Mouse (Mus musculus) megakaryocyte, embryonic 14.5 days (primary cell): Measurements from ENCODE around the gene Serpine1. TPM values are rescaled to one million over a fixed set of nuclear protein-coding genes. Genes with fewer than 3 reads are reported as not detected.

Experiments
- H3K27me3 ChIP-seq: replicated peaks from 2 replicates; pipeline ENCODE3; 2012; ENCODE audit warnings: inconsistent platforms
- H3K36me3 ChIP-seq: replicated peaks from 2 replicates; pipeline ENCODE3; 2012; ENCODE audit warnings: low read length, inconsistent platforms, mixed read lengths
- H3K4me1 ChIP-seq: 2 replicates; pipeline ENCODE4 v1.6.1; 2012; ENCODE audit warnings: inconsistent platforms
- H3K4me3 ChIP-seq: replicated peaks from 2 replicates; pipeline ENCODE3; 2012; ENCODE audit warnings: moderate library complexity, mild to moderate bottlenecking, inconsistent platforms
- H3K9me3 ChIP-seq: 2 replicates; pipeline ENCODE4 v1.6.1; 2012; ENCODE audit warnings: inconsistent platforms
- FLI1 ChIP-seq: IDR thresholded peaks from 2 replicates; pipeline ENCODE4 v1.6.1; 2012; ENCODE audit warnings: low read length, inconsistent platforms, mixed read lengths
- GATA1 ChIP-seq: IDR thresholded peaks from 3 replicates; pipeline ENCODE4 v1.6.1; 2012; ENCODE audit warnings: mixed read lengths, low read length, inconsistent platforms, borderline replicate concordance
- polyA plus RNA-seq: library from polyadenylated mRNA; stranded (reverse); fragments of >175 nt; gene quantifications from 2 replicates; pipeline ENCODE4 v1.2.3, GENCODE M21; 2012; ENCODE audit warnings: low replicate concordance; ENCODE audit not compliant: insufficient read depth

Serpine1 gene
- polyA plus RNA-seq, 1 experiment, result 0.17 TPM

GRCm38 (mm10) chr5:137028561-137029272, 43.4 kb downstream of the Serpine1 start:
- TF ChIP-seq GATA1 (no peak), FLI1 (no peak)
- H3K27me3 ChIP-seq, result peaks cover 81% of the 10 kb centered on the region

GRCm38 (mm10) chr5:137026092-137026491, 46.0 kb downstream of the Serpine1 start, which contains the start of gene Vgf:
TSS of gene Vgf (plus strand) at chr5:137026392.
- peak within 1 kb of the TSS; percentile 77 for H3K4me3 ChIP-seq
- H3K4me1 ChIP-seq, result peaks cover 35% of the 10 kb centered on the region
- TF ChIP-seq FLI1, result no peak
- no peak for TF ChIP-seq GATA1

More at GRCm38 (mm10) chr5:137028561-137029272, 43.4 kb downstream of the Serpine1 start:
- no peak overlapping the region for H3K4me3 ChIP-seq
- no peaks in the 10 kb centered on the region for H3K36me3 ChIP-seq
- peaks cover 61% of the 10 kb centered on the region for H3K4me1 ChIP-seq
- no peaks in the 10 kb centered on the region for H3K9me3 ChIP-seq

GRCm38 (mm10) chr5:137025132-137025531, 46.9 kb downstream of the Serpine1 start:
- Histone ChIP-seq H3K9me3 (peaks cover 10% of the 10 kb centered on the region), H3K4me1 (peaks cover 25% of the 10 kb centered on the region), H3K27me3 (peaks cover 74% of the 10 kb centered on the region), H3K4me3 (peak overlapping the region; percentile 77), H3K36me3 (no peaks in the 10 kb centered on the region)
- no peak for TF ChIP-seq FLI1
- no peak for TF ChIP-seq GATA1

More at GRCm38 (mm10) chr5:137026092-137026491, 46.0 kb downstream of the Serpine1 start, which contains the start of gene Vgf:
- Histone ChIP-seq H3K27me3 (peaks cover 78% of the 10 kb centered on the region), H3K9me3 (peaks cover 10% of the 10 kb centered on the region), H3K36me3 (no peaks in the 10 kb centered on the region)

- TF ChIP-seq FLI1, result no peak
- no peak for TF ChIP-seq GATA1
- Histone ChIP-seq H3K27me3 (peaks cover 67% of the 10 kb centered on the region), H3K4me1 (peaks cover 17% of the 10 kb centered on the region), H3K36me3 (no peaks in the 10 kb centered on the region), H3K9me3 (peaks cover 10% of the 10 kb centered on the region), H3K4me3 (no peak overlapping the region)
Measured at GRCm38 (mm10) chr5:137024318-137024717, 47.8 kb downstream of the Serpine1 start.

GRCm38 (mm10) chr5:137015913-137016312, 56.2 kb downstream of the Serpine1 start:
- Histone ChIP-seq H3K9me3 (peaks cover 25% of the 10 kb centered on the region), H3K4me3 (no peak overlapping the region), H3K27me3 (peaks cover 23% of the 10 kb centered on the region), H3K4me1 (no peaks in the 10 kb centered on the region), H3K36me3 (no peaks in the 10 kb centered on the region)
- TF ChIP-seq FLI1 (no peak), GATA1 (no peak)

GRCm38 (mm10) chr5:137012401-137012950, 59.6 kb downstream of the Serpine1 start:
- no peaks in the 10 kb centered on the region for H3K4me1 ChIP-seq
- peaks cover 22% of the 10 kb centered on the region for H3K9me3 ChIP-seq
- no peak overlapping the region for H3K4me3 ChIP-seq
- H3K27me3 ChIP-seq, result peaks cover 28% of the 10 kb centered on the region
- no peaks in the 10 kb centered on the region for H3K36me3 ChIP-seq
- no peak for TF ChIP-seq GATA1
- TF ChIP-seq FLI1, result no peak

Other genes with a start within 250 kb of the Serpine1 start
- gene Col26a1, start 189.1 kb downstream of the Serpine1 start, polyA plus RNA-seq, result not detected in 2 replicates
- 13.9 and 14.8 TPM in 2 replicates for gene Ift22, start 164.1 kb downstream of the Serpine1 start, polyA plus RNA-seq
- gene Fis1, start 119.0 kb downstream of the Serpine1 start, polyA plus RNA-seq, result 1,064 and 1,998 TPM in 2 replicates
- 0.90 and 4.8 TPM in 2 replicates for gene Cldn15, start 105.7 kb downstream of the Serpine1 start, polyA plus RNA-seq
- 32.3 and 34.6 TPM in 2 replicates for gene Plod3, start 85.2 kb downstream of the Serpine1 start, polyA plus RNA-seq
- 438 and 561 TPM in 2 replicates for gene Znhit1, start 84.2 kb downstream of the Serpine1 start, polyA plus RNA-seq
- gene Vgf, start 45.9 kb downstream of the Serpine1 start, polyA plus RNA-seq, result 0.38 TPM in 1 of 2 replicates, not detected in the other
- 253 and 284 TPM in 2 replicates for gene Ap1s1, start 26.1 kb downstream of the Serpine1 start, polyA plus RNA-seq
- gene Trim56, start 43.9 kb upstream of the Serpine1 start, polyA plus RNA-seq, result 2.1 and 3.8 TPM in 2 replicates
- gene Muc3, start 77.1 kb upstream of the Serpine1 start, polyA plus RNA-seq, result not detected in 2 replicates
- 0.11 TPM in 1 of 2 replicates, not detected in the other for gene Muc3a, start 140.1 kb upstream of the Serpine1 start, polyA plus RNA-seq
- 206 and 642 TPM in 2 replicates for gene Ache, start 215.3 kb upstream of the Serpine1 start, polyA plus RNA-seq
- 278 and 294 TPM in 2 replicates for gene Ufsp1, start 222.4 kb upstream of the Serpine1 start, polyA plus RNA-seq
- 163 and 271 TPM in 2 replicates for gene Srrt, start 235.4 kb upstream of the Serpine1 start, polyA plus RNA-seq
- 35.0 and 68.0 TPM in 2 replicates for gene Trip6, start 242.1 kb upstream of the Serpine1 start, polyA plus RNA-seq